Mouse (Mus musculus) testis, adult 2 months (tissue): Measurements from ENCODE around the gene Klrk1. TPM values are rescaled to one million over a fixed set of nuclear protein-coding genes. Genes with fewer than 3 reads are reported as not detected.
"Not testable (repeated sequence)": the region's sequence is repeated elsewhere in the genome, so short reads cannot be mapped to it uniquely, and the experiment has no call there.

Experiments
- H3K27ac ChIP-seq: fragments of 200-500 bp; 2 replicates; pipeline ENCODE4 v1.5.1; 2012; ENCODE audit warnings: low read depth, low read length; ENCODE audit not compliant: control insufficient read depth, insufficient read depth
- H3K27me3 ChIP-seq: fragments of 200-500 bp; 2 replicates; pipeline ENCODE4 v1.6.1; 2012; ENCODE audit warnings: mild to moderate bottlenecking, low read length, moderate library complexity; ENCODE audit not compliant: control insufficient read depth, insufficient read depth
- H3K36me3 ChIP-seq: fragments of 200-500 bp; 2 replicates; pipeline ENCODE4 v1.6.1; 2012; ENCODE audit warnings: mild to moderate bottlenecking, low read length; ENCODE audit not compliant: control insufficient read depth, insufficient read depth
- H3K4me1 ChIP-seq: fragments of 200-500 bp; 2 replicates; pipeline ENCODE4 v1.6.1; 2012; ENCODE audit warnings: low read length; ENCODE audit not compliant: control insufficient read depth, insufficient read depth
- H3K4me3 ChIP-seq: fragments of 200-500 bp; 2 replicates; pipeline ENCODE4 v1.5.1; 2012; ENCODE audit warnings: low read depth, mild to moderate bottlenecking, low read length, moderate library complexity, mixed read lengths; ENCODE audit not compliant: control insufficient read depth
- CTCF ChIP-seq: fragments of 200-500 bp; IDR thresholded peaks from 2 replicates; pipeline ENCODE4 v1.5.1; 2012; ENCODE audit warnings: low read depth, mild to moderate bottlenecking, inconsistent platforms, low read length, moderate library complexity; ENCODE audit not compliant: control insufficient read depth, insufficient read depth, insufficient replicate concordance
- POLR2A ChIP-seq: fragments of 200-500 bp; IDR thresholded peaks from 2 replicates; pipeline ENCODE4 v1.6.1; 2012; ENCODE audit warnings: low read depth, mild to moderate bottlenecking, inconsistent platforms, low read length, moderate library complexity; ENCODE audit not compliant: control insufficient read depth
- polyA plus RNA-seq: library from polyadenylated mRNA; depleted of rRNA; stranded (reverse); fragments of >200 nt; gene quantifications from 2 replicates; pipeline ENCODE4 v1.2.3, GENCODE M21; 2012; rRNA removed

Klrk1 gene
- polyA plus RNA-seq: not detected in 2 replicates

DNA sequence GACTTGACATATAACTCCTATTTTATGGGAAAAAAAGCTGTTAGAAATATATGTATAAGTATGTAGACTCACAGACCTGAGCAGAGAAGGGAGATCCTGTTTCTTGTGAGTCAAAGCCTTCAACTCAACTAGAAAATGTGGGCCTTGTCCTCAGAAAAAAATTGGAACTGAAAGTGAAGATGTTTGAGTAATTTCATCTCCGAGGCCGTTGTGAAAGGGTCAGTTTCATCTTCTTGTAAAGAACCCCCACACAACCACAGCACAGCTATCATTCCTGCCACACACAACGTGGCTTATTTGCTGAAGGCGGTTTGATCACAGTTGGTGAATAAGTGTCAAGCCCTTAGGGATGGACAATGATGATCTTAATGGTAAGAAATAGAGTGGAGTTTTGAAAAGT lies at the start of gene Klrk1:
Gene Klrk1 (minus strand): TSS at position 130 of the 400 bp plus-strand sequence.
- Histone ChIP-seq H3K27ac (no peak within 1 kb of the TSS), H3K27me3 (no peaks in the 10 kb centered on the region), H3K36me3 (no peaks in the 10 kb centered on the region), H3K4me1 (no peaks in the 10 kb centered on the region), H3K4me3 (no peak within 1 kb of the TSS)
- TF ChIP-seq POLR2A (no peak), CTCF (no peak)

GRCm38 (mm10) chr6:129661301-129661700 lies 37.6 kb upstream of the Klrk1 start:
- not testable (repeated sequence) for H3K27ac ChIP-seq, H3K36me3 ChIP-seq, H3K27me3 ChIP-seq, H3K4me1 ChIP-seq, H3K4me3 ChIP-seq

DNA sequence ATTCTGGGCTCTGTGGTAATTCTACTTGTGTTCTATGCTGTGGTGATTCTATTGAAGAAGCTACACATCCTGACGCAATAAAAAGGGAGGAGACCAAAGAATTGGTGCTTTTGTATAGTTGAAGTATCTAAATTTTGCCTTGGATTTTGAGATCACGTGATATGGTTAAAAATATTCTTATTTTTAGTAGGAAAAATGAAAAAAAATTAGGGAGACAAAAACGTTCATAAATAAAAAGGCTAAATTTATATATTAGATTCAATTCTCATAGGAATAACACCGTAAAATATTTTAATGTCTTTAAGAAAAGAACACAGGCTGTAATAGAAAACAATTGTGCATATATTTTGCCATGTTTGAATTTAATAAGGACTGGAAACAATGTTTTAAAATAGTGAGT lies 36.9 kb upstream of the Klrk1 start, which contains the start of gene Klrc2:
Gene Klrc2 (minus strand): TSS at position 101 of the 400 bp plus-strand sequence.
- H3K4me1 ChIP-seq, H3K36me3 ChIP-seq, H3K27me3 ChIP-seq, H3K4me3 ChIP-seq, H3K27ac ChIP-seq: not testable (repeated sequence)

DNA sequence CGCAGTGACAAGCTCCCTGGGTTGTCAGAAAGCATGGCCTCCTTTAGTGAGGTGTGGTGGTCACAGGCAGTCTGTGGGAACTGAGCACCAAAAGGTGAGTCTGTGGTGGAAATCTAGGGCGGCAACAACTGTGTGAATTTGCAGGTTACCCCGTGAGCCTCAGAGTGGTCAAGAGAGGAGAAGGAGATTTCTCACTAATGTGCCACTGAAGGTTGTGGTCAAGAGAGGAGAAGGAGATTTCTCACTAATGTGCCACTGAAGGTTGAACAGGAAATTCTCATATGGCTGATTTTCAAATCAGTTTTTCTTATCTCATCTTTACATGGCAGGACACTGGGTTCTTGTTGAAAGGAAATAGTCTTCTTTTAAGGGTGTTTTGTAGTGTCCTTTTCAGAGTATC lies 20.4 kb upstream of the Klrk1 start:
- H3K36me3 ChIP-seq, H3K27ac ChIP-seq, H3K4me1 ChIP-seq, H3K4me3 ChIP-seq, H3K27me3 ChIP-seq: not testable (repeated sequence)

GRCm38 (mm10) chr6:129643237-129643636 lies 19.6 kb upstream of the Klrk1 start, which contains the start of gene Klrc3:
Gene Klrc3, minus strand, starts transcription at chr6:129643337.
- H3K4me1 ChIP-seq, H3K27me3 ChIP-seq, H3K27ac ChIP-seq, H3K4me3 ChIP-seq, H3K36me3 ChIP-seq: not testable (repeated sequence)

- not testable (repeated sequence) for H3K27ac ChIP-seq
Measured at GRCm38 (mm10) chr6:129631046-129631445, 7.4 kb upstream of the Klrk1 start.

GRCm38 (mm10) chr6:129608372-129608771 lies 15.3 kb downstream of the Klrk1 start:
- no peaks in the 10 kb centered on the region for H3K27me3 ChIP-seq
- no peak overlapping the region for H3K27ac ChIP-seq
- no peaks in the 10 kb centered on the region for H3K4me1 ChIP-seq
- no peak for TF ChIP-seq CTCF
- TF ChIP-seq POLR2A: no peak
- H3K36me3 ChIP-seq: no peaks in the 10 kb centered on the region
- H3K4me3 ChIP-seq: no peak overlapping the region

More at GRCm38 (mm10) chr6:129631046-129631445, 7.4 kb upstream of the Klrk1 start:
- not testable (repeated sequence) for H3K4me1 ChIP-seq, H3K4me3 ChIP-seq, H3K27me3 ChIP-seq, H3K36me3 ChIP-seq

- no peaks in the 10 kb centered on the region for H3K27me3 ChIP-seq
- no peaks in the 10 kb centered on the region for H3K4me1 ChIP-seq
- no peak within 1 kb of the TSS for H3K27ac ChIP-seq
- no peak for TF ChIP-seq CTCF
- no peak for TF ChIP-seq POLR2A
- no peak within 1 kb of the TSS for H3K4me3 ChIP-seq
- no peaks in the 10 kb centered on the region for H3K36me3 ChIP-seq
Measured at GRCm38 (mm10) chr6:129591508-129591907, 32.2 kb downstream of the Klrk1 start, which contains the start of gene Klrd1. Gene Klrd1, plus strand, starts transcription at chr6:129591782.
